Mouse (Mus musculus) heart, adult 2 months (tissue): ENCODE data around the gene Mterf4. TPM values are rescaled to one million over a fixed set of nuclear protein-coding genes. Genes with fewer than 3 reads are reported as not detected.

Source experiments
- DNase-seq, 2 experiments: peaks; one replicate each; pipeline ENCODE4 v3.0.0; 2021
- H3K27ac ChIP-seq: fragments of 200-600 bp; 2 replicates; pipeline ENCODE4 v1.8.1; 2022
- H3K27me3 ChIP-seq: fragments of 200-500 bp; 2 replicates; pipeline ENCODE4 v1.6.1; 2012; ENCODE audit warnings: mild to moderate bottlenecking, low read length, inconsistent platforms, mixed read lengths; ENCODE audit not compliant: control insufficient read depth, insufficient read depth
- H3K36me3 ChIP-seq: fragments of 200-500 bp; 2 replicates; pipeline ENCODE4 v1.6.1; 2012; ENCODE audit warnings: low read length, inconsistent platforms; ENCODE audit not compliant: control insufficient read depth, insufficient read depth
- H3K4me1 ChIP-seq: fragments of 200-500 bp; 2 replicates; pipeline ENCODE4 v1.6.1; 2011; ENCODE audit warnings: low read length; ENCODE audit not compliant: control insufficient read depth, insufficient read depth
- H3K4me3 ChIP-seq: fragments of 200-600 bp; 2 replicates; pipeline ENCODE4 v1.8.1; 2022
- H3K79me2 ChIP-seq: fragments of 200-500 bp; replicated peaks from 2 replicates; pipeline ENCODE4 v1.6.1; 2012; ENCODE audit warnings: mild to moderate bottlenecking, inconsistent platforms, low read length, moderate library complexity, mixed read lengths; ENCODE audit not compliant: control insufficient read depth, insufficient read depth
- H3K9ac ChIP-seq: fragments of 200-500 bp; 2 replicates; pipeline ENCODE4 v1.6.1; 2012; ENCODE audit warnings: low read depth, mild to moderate bottlenecking, control low read depth, inconsistent platforms, low read length, mixed read lengths
- CTCF ChIP-seq: fragments of 200-600 bp; IDR thresholded peaks from 2 replicates; pipeline ENCODE4 v1.8.1; 2022; ENCODE audit warnings: antibody characterized with exemption, mild to moderate bottlenecking, moderate library complexity
- EP300 ChIP-seq: fragments of 200-500 bp; IDR thresholded peaks from 2 replicates; pipeline ENCODE4 v1.6.1; 2011; ENCODE audit warnings: low read depth, low read length, control low read depth; ENCODE audit not compliant: insufficient read depth
- POLR2A ChIP-seq: fragments of 200-500 bp; IDR thresholded peaks from 2 replicates; pipeline ENCODE4 v1.6.1; 2011; ENCODE audit warnings: mild to moderate bottlenecking, low read depth, low read length, control low read depth; ENCODE audit not compliant: insufficient read depth
- WGBS: fragments of 180-500 bp; shearing (Covaris S2); methylation state at CpG from one replicate; pipeline ENCODE4 v1.1.7; 2018; 5-methylcytosine and 5-hydroxymethylcytosine counted together
- intact Hi-C: fragments of 180-260 bp; cut with DNase I; formaldehyde crosslinking; loops from one replicate; pipeline ENCODE4 v1.15.1; 2025
- microRNA-seq, 2 experiments: library from miRNA; unstranded; fragments of <30 nt; microRNA quantifications; one replicate each; pipeline ENCODE4 v1.2.0; 2021
- polyA plus RNA-seq: library from polyadenylated mRNA; depleted of rRNA; stranded (reverse); fragments of >200 nt; gene quantifications from 2 replicates; pipeline ENCODE4 v1.2.3, GENCODE M21; 2012; rRNA removed
- total RNA-seq, 2 experiments: library from RNA; stranded (reverse); gene quantifications; 2 replicates each; pipeline ENCODE4 v1.2.3; 2021

Mterf4 gene
- total and polyA plus RNA-seq, 3 experiments: 8.9 to 14.6 (median 13.6) TPM

DNA sequence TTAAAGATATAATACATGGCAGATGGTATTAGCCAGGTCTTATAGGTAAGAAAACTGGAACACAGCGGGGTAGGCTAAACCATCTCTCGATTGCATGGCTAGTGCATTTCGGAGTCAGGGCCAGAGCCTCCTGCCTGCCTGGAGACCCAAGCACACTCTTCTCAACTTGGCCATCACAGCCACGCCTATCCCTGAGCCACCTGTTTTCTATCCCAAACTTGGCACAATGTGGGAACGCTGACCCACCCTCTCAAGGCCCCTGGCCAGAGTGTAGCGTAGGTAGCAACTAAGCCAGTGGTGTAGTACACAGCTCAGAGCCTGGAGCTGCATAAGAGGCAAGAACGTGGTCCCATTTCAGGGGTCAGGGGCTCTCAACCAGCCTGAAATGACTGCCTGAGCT, 50.0 kb downstream of the Mterf4 start:
- intact Hi-C loops: no loop called here
- H3K4me1 ChIP-seq: no peaks in the 10 kb centered on the region
- no peak for DNase-seq
- no peak overlapping the region for H3K4me3 ChIP-seq
- H3K36me3 ChIP-seq: no peaks in the 10 kb centered on the region
- H3K9ac ChIP-seq: no peak overlapping the region
- no peaks in the 10 kb centered on the region for H3K27me3 ChIP-seq
- H3K79me2 ChIP-seq: no peaks in the 10 kb centered on the region
- H3K27ac ChIP-seq: no peak overlapping the region
- TF ChIP-seq POLR2A (no peak), CTCF (no peak), EP300 (no peak)
- WGBS: 87% methylated on average over 7 of the region's 7 CpGs

- intact Hi-C loops: no loop called here
- Histone ChIP-seq H3K27ac (no peak overlapping the region), H3K9ac (no peak overlapping the region), H3K79me2 (no peaks in the 10 kb centered on the region), H3K27me3 (no peaks in the 10 kb centered on the region), H3K36me3 (no peaks in the 10 kb centered on the region), H3K4me3 (no peak overlapping the region), H3K4me1 (no peaks in the 10 kb centered on the region)
- 55% methylated on average over 2 of the region's 2 CpGs for WGBS
- DNase-seq: no peak
- TF ChIP-seq CTCF (no peak), EP300 (no peak), POLR2A (no peak)
Observed at GRCm38 (mm10) chr1:93252586-93252985, 53.1 kb downstream of the Mterf4 start.

Small RNA genes within 50 kb of the gene (microRNA-seq; reads per million reads assigned to microRNA genes)
- gene Mir6345: 0 reads per million in 2 experiments
- gene Mir6901: 0 to 0.56 reads per million in 2 experiments
- gene Mir6902: 0 to 0.39 reads per million in 2 experiments

Other genes starting within 250 kb of the Mterf4 start
- 1 to 10 TPM; 1.2 to 2.0 TPM for gene Kif1a, start 204.0 kb downstream of the Mterf4 start, total RNA-seq
- gene Kif1a, start 204.0 kb downstream of the Mterf4 start, polyA plus RNA-seq: 1.4 and 1.8 TPM in 2 replicates
- not detected for gene Agxt, start 170.7 kb downstream of the Mterf4 start, total RNA-seq
- gene Agxt, start 170.7 kb downstream of the Mterf4 start, polyA plus RNA-seq: 0.23 TPM in 1 of 2 replicates, not detected in the other
- gene 2310007B03Rik, start 145.0 kb downstream of the Mterf4 start, total RNA-seq: not detected
- 0.82 TPM in 1 of 2 replicates, not detected in the other for gene 2310007B03Rik, start 145.0 kb downstream of the Mterf4 start, polyA plus RNA-seq
- under 1 TPM in 1 of 2 experiments, not detected in 1; 0.09 TPM for gene Crocc2, start 137.2 kb downstream of the Mterf4 start, total RNA-seq
- gene Crocc2, start 137.2 kb downstream of the Mterf4 start, polyA plus RNA-seq: 0.20 and 0.35 TPM in 2 replicates
- 1 to 10 TPM; 7.2 to 7.6 TPM for gene Sned1, start 70.1 kb downstream of the Mterf4 start, total RNA-seq
- 8.9 and 14.3 TPM in 2 replicates for gene Sned1, start 70.1 kb downstream of the Mterf4 start, polyA plus RNA-seq
- 10 to 100 TPM; 22.7 to 24.1 TPM for gene Ppp1r7, start 36.9 kb upstream of the Mterf4 start, total RNA-seq
- 2.9 and 4.2 TPM in 2 replicates for gene Ppp1r7, start 36.9 kb upstream of the Mterf4 start, polyA plus RNA-seq
- under 1 TPM; 0.10 to 0.27 TPM for gene Pask, start 37.6 kb upstream of the Mterf4 start, total RNA-seq
- 0.39 and 1.00 TPM in 2 replicates for gene Pask, start 37.6 kb upstream of the Mterf4 start, polyA plus RNA-seq
- gene Ano7, start 68.0 kb upstream of the Mterf4 start, total RNA-seq: not detected
- 0.04 TPM in 1 of 2 replicates, not detected in the other for gene Ano7, start 68.0 kb upstream of the Mterf4 start, polyA plus RNA-seq
- gene Hdlbp, start 172.9 kb upstream of the Mterf4 start, total RNA-seq: 100 to 1,000 TPM; 507 to 604 TPM
- gene Hdlbp, start 172.9 kb upstream of the Mterf4 start, polyA plus RNA-seq: 131 and 247 TPM in 2 replicates
- gene Farp2, start 206.2 kb upstream of the Mterf4 start, total RNA-seq: 10 to 100 TPM; 18.5 to 21.5 TPM
- 6.6 and 13.0 TPM in 2 replicates for gene Farp2, start 206.2 kb upstream of the Mterf4 start, polyA plus RNA-seq